Mouse (Mus musculus): ENCODE measurements at regions not wholly inside any gene's neighbourhood (a gene's known extent, or its start where the extent isn't known, plus 50 kb on each side); places are given as distances from the start of the nearest gene placed in this dataset.

DNA sequence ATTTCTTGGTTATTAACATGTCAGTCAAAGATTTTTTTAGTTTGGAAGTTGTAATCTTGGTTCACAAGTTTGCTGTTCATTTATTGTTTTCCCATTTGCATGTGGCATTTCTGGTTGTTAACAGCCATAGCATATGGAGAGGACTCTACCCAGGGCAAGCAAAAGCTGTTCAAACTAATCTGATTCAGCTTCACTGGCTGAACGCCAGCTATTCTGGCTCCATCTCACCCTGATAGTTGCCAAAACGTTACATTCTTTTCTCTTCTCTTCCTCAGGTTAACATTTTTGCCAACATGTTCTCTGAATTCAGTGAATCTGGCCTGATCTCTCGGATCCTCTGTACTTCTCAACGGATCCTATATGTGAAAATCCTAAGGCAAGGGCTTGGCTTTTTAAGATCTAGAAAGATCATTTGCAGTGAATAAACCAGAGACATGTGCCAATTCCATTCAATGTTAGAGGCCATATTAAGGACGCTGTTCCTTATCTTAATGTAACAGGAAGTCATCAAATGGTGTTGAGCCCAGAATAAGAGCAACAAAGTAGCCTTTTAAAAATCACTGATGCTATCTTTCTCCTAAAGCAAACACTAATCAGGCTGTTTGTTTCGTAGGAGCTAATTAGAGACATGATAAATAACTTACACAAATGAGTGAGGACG lies 82.2 kb upstream of the Tac1 start:
- in situ Hi-C loops (cut with MboI, MseI), result no loop called here

DNA sequence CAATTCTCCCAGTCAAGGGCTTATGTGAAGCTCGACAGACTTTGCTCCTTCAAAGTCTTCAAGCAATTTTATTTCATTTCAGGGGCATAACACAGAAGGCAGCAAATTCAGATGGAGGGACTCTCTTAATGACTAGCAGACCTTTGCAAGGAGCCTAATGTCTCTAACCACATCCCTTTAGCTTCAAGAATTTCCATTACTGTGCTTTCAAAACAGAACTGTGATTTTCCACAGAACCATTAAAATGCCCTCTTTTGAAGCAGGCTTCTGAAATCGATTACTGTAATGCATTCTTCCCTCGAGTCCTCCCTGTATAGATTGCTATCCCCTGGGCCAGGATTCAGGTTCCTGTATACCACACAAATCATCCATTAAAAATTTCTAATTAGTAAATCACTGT lies 80.9 kb upstream of the Tac1 start:
- in situ Hi-C loops (cut with MboI, MseI), result no loop called here

DNA sequence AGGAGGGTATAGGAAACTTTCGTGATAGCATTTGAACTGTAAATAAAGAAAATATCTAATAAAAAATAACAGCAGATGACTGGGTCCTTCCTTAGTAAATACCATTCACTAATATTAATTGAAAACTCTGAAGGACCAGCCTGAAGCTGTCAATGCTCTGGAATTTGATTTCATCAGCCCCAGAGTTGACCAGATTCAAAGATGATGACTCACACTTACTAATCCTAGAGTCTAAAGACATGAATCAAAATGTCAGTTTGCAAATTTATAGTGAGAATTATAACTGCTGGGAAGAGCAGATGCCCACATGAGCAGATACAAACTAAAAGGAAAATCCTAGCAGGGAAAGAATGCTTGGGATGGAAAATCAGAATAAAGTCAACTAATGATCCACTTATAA lies 77.8 kb upstream of the Tac1 start:
- in situ Hi-C loops (cut with MboI, MseI), result no loop called here

DNA sequence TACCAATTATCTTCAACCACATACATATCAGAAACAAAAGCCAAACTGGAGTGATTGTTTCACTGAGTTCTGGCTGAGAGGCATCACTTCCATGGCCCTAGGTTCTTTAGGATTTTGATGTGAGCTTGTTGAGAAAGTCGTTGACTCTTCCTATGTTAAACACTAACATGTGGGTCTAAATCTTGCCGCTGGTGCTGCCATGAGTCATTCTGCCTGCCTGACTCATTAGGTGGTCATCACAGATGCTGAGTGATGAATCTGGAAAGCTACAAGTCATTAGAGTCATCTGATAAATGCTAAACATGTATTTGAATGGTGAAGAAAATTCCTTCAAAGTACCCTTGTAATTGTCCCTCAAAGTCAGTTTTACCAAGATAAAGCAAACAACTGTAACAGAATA lies 60.4 kb upstream of the Tac1 start:
- in situ Hi-C loops (cut with MboI, MseI), result no loop called here

DNA sequence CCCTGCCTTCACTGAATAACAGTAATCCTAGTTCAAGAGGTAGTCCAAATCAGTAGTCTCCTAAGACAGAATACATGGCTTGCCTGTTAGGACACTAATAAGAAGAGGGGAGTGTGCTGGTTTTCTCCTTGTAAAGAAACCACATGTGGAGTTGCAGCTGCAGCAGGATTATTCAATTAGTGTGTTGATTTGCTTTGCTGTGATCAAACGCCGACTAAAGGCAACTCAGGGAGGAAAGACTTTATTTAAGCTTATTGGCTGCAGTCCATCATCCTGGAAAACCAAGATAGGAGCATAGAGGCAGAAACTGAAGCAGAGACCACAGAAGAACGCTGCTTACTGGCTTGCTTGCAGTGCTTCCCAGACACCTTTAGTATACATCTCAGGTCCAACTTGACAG lies 57.9 kb upstream of the Tac1 start:
- in situ Hi-C loops (cut with MboI, MseI), result no loop called here
